Mouse (Mus musculus) MEL (cell line): Measurements from ENCODE around the gene Frrs1.

Experiments
- CTCF ChIP-seq, 3 experiments: IDR thresholded peaks in 2 of 3; conservative IDR thresholded peaks in 1 of 3; 2 replicates each; pipeline ENCODE4 v1.5.1; 2011 to 2012; ENCODE audit warnings: low read length in 3 of 3, low read depth in 2 of 3, mild to moderate bottlenecking in 2 of 3, improper control_type of control experiment in 1 of 3, inconsistent platforms in 1 of 3, mixed read lengths in 1 of 3, moderate library complexity in 1 of 3; ENCODE audit not compliant: control insufficient read depth in 1 of 3, insufficient read depth in 1 of 3, poor library complexity in 1 of 3, severe bottlenecking in 1 of 3
- E2F4 ChIP-seq: IDR thresholded peaks from 2 replicates; pipeline ENCODE4 v1.6.1; 2011; ENCODE audit warnings: low read depth, low read length, improper control_type of control experiment, borderline replicate concordance
- ELF1 ChIP-seq: IDR thresholded peaks from 2 replicates; pipeline ENCODE4 v1.6.1; 2014; ENCODE audit warnings: low read depth, mild to moderate bottlenecking, inconsistent platforms, low read length, improper control_type of control experiment, moderate library complexity
- MAFK ChIP-seq: IDR thresholded peaks from 2 replicates; pipeline ENCODE4 v1.6.1; 2011; ENCODE audit warnings: low read depth, mild to moderate bottlenecking, low read length, improper control_type of control experiment, borderline replicate concordance
- POLR2A ChIP-seq, 2 experiments: IDR thresholded peaks; 2 replicates each; pipeline ENCODE4 v1.6.1; 2011 to 2012; ENCODE audit warnings: low read length in 2 of 2, mild to moderate bottlenecking in 2 of 2, control low read depth in 1 of 2, improper control_type of control experiment in 1 of 2, low read depth in 1 of 2, moderate library complexity in 1 of 2; ENCODE audit not compliant: control insufficient read depth in 1 of 2, insufficient read depth in 1 of 2, poor library complexity in 1 of 2
- ZMIZ1 ChIP-seq: IDR thresholded peaks from 2 replicates; pipeline ENCODE4 v1.6.1; 2012; ENCODE audit warnings: low read depth, mild to moderate bottlenecking, inconsistent platforms, low read length, improper control_type of control experiment, moderate library complexity
- ZNF384 ChIP-seq: IDR thresholded peaks from 2 replicates; pipeline ENCODE4 v1.6.1; 2012; ENCODE audit warnings: low read depth, mild to moderate bottlenecking, inconsistent platforms, low read length, improper control_type of control experiment

GRCm38 (mm10) chr3:116889358-116889757, 30.1 kb downstream of the Frrs1 start:
- TF ChIP-seq CTCF (IDR thresholded peaks at IDR 0.05 in 2 of 3, conservative IDR thresholded peaks at IDR 0.05 in 1 of 3; ENCODE audit: control insufficient read depth in 1 of 3, insufficient read depth in 1 of 3, low read depth in 2 of 3, low read length in 3 of 3, poor library complexity in 1 of 3, severe bottlenecking in 1 of 3) = no peak
- TF ChIP-seq E2F4 = no peak
- no peak for TF ChIP-seq MAFK
- TF ChIP-seq POLR2A (IDR thresholded peaks at IDR 0.05; ENCODE audit: control insufficient read depth in 1 of 2, insufficient read depth in 1 of 2, low read depth in 1 of 2, low read length in 2 of 2, poor library complexity in 1 of 2) = no peak; a peak in 1 of 4 replicates
- no peak for TF ChIP-seq ZNF384
- no peak for TF ChIP-seq ELF1
- no peak for TF ChIP-seq ZMIZ1
